Mouse (Mus musculus) erythroblast, embryonic 14.5 days (primary cell): ENCODE results near the gene Anapc5. TPM values are rescaled to one million over a fixed set of nuclear protein-coding genes. Genes with fewer than 3 reads are reported as not detected.

Experiments used
- H3K27me3 ChIP-seq: 2 replicates; pipeline ENCODE4 v1.6.1; 2012; ENCODE audit warnings: inconsistent platforms; ENCODE audit not compliant: control insufficient read depth
- H3K36me3 ChIP-seq: 2 replicates; pipeline ENCODE4 v1.6.1; 2012; ENCODE audit warnings: mild to moderate bottlenecking, inconsistent platforms; ENCODE audit not compliant: control insufficient read depth
- H3K4me1 ChIP-seq: 2 replicates; pipeline ENCODE4 v1.6.1; 2012; ENCODE audit warnings: inconsistent platforms; ENCODE audit not compliant: control insufficient read depth
- H3K4me3 ChIP-seq: replicated peaks from 2 replicates; pipeline ENCODE3; 2012; ENCODE audit warnings: moderate library complexity, mild to moderate bottlenecking, inconsistent platforms
- H3K9me3 ChIP-seq: 2 replicates; pipeline ENCODE4 v1.6.1; 2012; ENCODE audit warnings: low read length, inconsistent platforms, mixed read lengths; ENCODE audit not compliant: control insufficient read depth
- GATA1 ChIP-seq: IDR thresholded peaks from 2 replicates; pipeline ENCODE4 v1.6.1; 2012; ENCODE audit warnings: low read length, inconsistent platforms, mixed read lengths
- TAL1 ChIP-seq: IDR thresholded peaks from 3 replicates; pipeline ENCODE4 v1.6.1; 2012; ENCODE audit warnings: low read length, inconsistent platforms, mixed read lengths
- polyA plus RNA-seq: library from polyadenylated mRNA; stranded (reverse); fragments of >175 nt; gene quantifications from 2 replicates; pipeline ENCODE4 v1.2.3, GENCODE M21; 2012

The Anapc5 gene
- polyA plus RNA-seq = 22.5 and 37.0 TPM in 2 replicates

- H3K9me3 ChIP-seq = no peaks in the 10 kb centered on the region
- H3K4me1 ChIP-seq = peaks cover 64% of the 10 kb centered on the region
- no peaks in the 10 kb centered on the region for H3K27me3 ChIP-seq
- peaks cover 43% of the 10 kb centered on the region for H3K36me3 ChIP-seq
- peak within 1 kb of the TSS; percentile 87 for H3K4me3 ChIP-seq
- TF ChIP-seq GATA1 = no peak
- no peak for TF ChIP-seq TAL1
Observed at GRCm38 (mm10) chr5:122820777-122821523, at the start of gene Anapc5. Anapc5 (minus strand) TSS chr5:122821339.

GRCm38 (mm10) chr5:122863053-122863452, 41.9 kb upstream of the Anapc5 start:
- no peak for TF ChIP-seq TAL1
- no peak for TF ChIP-seq GATA1
- no peaks in the 10 kb centered on the region for H3K27me3 ChIP-seq
- H3K36me3 ChIP-seq = peaks cover 62% of the 10 kb centered on the region
- no peak overlapping the region for H3K4me3 ChIP-seq
- H3K9me3 ChIP-seq = no peaks in the 10 kb centered on the region
- H3K4me1 ChIP-seq = peaks cover 11% of the 10 kb centered on the region

- H3K27me3 ChIP-seq = no peaks in the 10 kb centered on the region
- H3K4me3 ChIP-seq = no peak overlapping the region
- H3K4me1 ChIP-seq = peaks cover 23% of the 10 kb centered on the region
- no peak for TF ChIP-seq TAL1
- no peak for TF ChIP-seq GATA1
- H3K36me3 ChIP-seq = peaks cover 6% of the 10 kb centered on the region
- H3K9me3 ChIP-seq = no peaks in the 10 kb centered on the region
Observed at GRCm38 (mm10) chr5:122855858-122856257, 34.7 kb upstream of the Anapc5 start.

GRCm38 (mm10) chr5:122852611-122853010, 31.5 kb upstream of the Anapc5 start:
- H3K4me3 ChIP-seq = no peak overlapping the region
- H3K27me3 ChIP-seq = no peaks in the 10 kb centered on the region
- peaks cover 6% of the 10 kb centered on the region for H3K36me3 ChIP-seq
- TF ChIP-seq GATA1 (no peak), TAL1 (no peak)
- peaks cover 32% of the 10 kb centered on the region for H3K4me1 ChIP-seq
- H3K9me3 ChIP-seq = no peaks in the 10 kb centered on the region

GRCm38 (mm10) chr5:122850319-122851002, 29.3 kb upstream of the Anapc5 start:
- H3K4me3 ChIP-seq = peak overlapping the region; percentile 81
- peaks cover 32% of the 10 kb centered on the region for H3K4me1 ChIP-seq
- no peak for TF ChIP-seq TAL1
- no peak for TF ChIP-seq GATA1
- peaks cover 3% of the 10 kb centered on the region; the same call in 1 of the 2 replicates for H3K36me3 ChIP-seq
- H3K9me3 ChIP-seq = no peaks in the 10 kb centered on the region
- no peaks in the 10 kb centered on the region for H3K27me3 ChIP-seq

- Histone ChIP-seq H3K4me1 (peaks cover 32% of the 10 kb centered on the region), H3K27me3 (no peaks in the 10 kb centered on the region), H3K4me3 (peak within 1 kb of the TSS; percentile 81), H3K9me3 (no peaks in the 10 kb centered on the region), H3K36me3 (no peaks in the 10 kb centered on the region)
- TF ChIP-seq GATA1 (no peak), TAL1 (no peak)
Observed at GRCm38 (mm10) chr5:122849521-122850318, 28.6 kb upstream of the Anapc5 start, which contains the start of gene Rnf34. Rnf34 (plus strand) TSS chr5:122850048.

GRCm38 (mm10) chr5:122843799-122844198, 22.7 kb upstream of the Anapc5 start:
- no peaks in the 10 kb centered on the region for H3K36me3 ChIP-seq
- peaks cover 8% of the 10 kb centered on the region for H3K4me1 ChIP-seq
- H3K27me3 ChIP-seq = no peaks in the 10 kb centered on the region
- no peaks in the 10 kb centered on the region for H3K9me3 ChIP-seq
- H3K4me3 ChIP-seq = no peak overlapping the region
- no peak for TF ChIP-seq TAL1
- TF ChIP-seq GATA1 = no peak

- no peak for TF ChIP-seq TAL1
- no peak for TF ChIP-seq GATA1
- Histone ChIP-seq H3K4me1 (no peaks in the 10 kb centered on the region), H3K36me3 (no peaks in the 10 kb centered on the region), H3K9me3 (no peaks in the 10 kb centered on the region), H3K4me3 (no peak overlapping the region), H3K27me3 (no peaks in the 10 kb centered on the region)
Observed at GRCm38 (mm10) chr5:122841126-122841525, 20.0 kb upstream of the Anapc5 start.

- Histone ChIP-seq H3K9me3 (no peaks in the 10 kb centered on the region), H3K27me3 (no peaks in the 10 kb centered on the region), H3K4me1 (no peaks in the 10 kb centered on the region), H3K36me3 (no peaks in the 10 kb centered on the region), H3K4me3 (no peak overlapping the region)
- TF ChIP-seq GATA1 (no peak), TAL1 (no peak)
Observed at GRCm38 (mm10) chr5:122832996-122833395, 11.9 kb upstream of the Anapc5 start.
